Mouse (Mus musculus): Measurements from ENCODE around the gene Gm26602.
"Not testable (repeated sequence)": the region's sequence is repeated elsewhere in the genome, so short reads cannot be mapped to it uniquely, and the experiment has no call there.

Gene Gm26602

DNA sequence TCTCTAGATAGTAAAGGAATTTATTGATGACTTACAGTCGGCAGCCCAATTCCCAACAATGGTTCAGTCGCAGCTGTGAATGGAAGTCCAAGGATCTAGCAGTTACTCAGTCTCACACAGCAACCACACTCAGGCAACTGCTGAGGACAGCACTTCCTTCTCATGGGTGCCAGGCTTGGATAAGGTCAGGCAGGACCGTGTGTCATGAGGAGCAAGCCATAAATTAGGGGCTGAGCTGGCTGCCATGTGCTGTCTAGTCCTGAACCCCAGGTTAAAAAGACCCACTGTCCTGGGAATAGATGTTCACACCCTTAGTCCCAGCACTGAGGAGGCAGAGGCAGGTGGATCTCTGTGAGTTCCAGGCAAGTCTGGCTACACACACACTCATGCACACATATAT is 25.7 kb upstream of the Gm26602 start:
- not testable (repeated sequence) for DNase-seq (ENCODE audit: low read depth, low spot score)

DNA sequence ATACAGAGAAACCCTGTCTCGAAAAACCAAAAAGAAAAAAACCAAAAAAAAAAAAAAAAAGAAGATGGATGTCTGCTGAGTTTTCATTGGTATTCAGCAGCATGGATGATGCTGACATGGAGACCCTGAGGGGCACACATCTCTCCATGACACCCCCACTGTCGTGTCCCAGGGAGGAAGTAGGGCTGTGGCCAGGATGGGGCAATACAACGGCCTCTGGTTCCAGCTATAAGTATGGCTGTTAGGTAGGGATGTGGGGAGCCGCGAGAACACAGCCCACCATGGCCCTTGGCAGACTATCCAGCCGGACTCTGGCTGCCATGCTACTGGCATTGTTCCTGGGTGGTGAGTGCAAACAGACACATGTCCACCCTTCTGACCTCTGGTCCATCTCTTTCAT is 24.6 kb upstream of the Gm26602 start, which contains the start of gene Elane:
Gene Elane (plus strand): TSS at position 194 of the 400 bp plus-strand sequence.
- no peak for DNase-seq (ENCODE audit: low read depth, low spot score)

DNA sequence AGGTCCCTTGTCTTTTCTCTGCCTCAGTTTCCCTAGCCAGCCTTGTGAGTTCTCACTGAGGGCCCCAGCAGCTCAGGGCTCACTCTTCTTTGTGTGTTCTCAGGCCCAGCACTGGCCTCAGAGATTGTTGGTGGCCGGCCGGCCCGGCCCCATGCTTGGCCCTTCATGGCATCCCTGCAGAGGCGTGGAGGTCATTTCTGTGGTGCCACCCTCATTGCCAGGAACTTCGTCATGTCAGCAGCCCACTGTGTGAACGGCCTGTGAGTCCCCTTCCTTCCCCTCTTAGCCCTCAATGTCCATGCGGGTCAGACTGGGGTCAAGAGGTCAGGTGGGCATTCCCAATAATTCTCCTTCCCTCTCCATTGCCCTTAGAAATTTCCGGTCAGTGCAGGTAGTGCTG is 24.0 kb upstream of the Gm26602 start:
- DNase-seq (ENCODE audit: low read depth, low spot score), result no peak

- no peak for DNase-seq (ENCODE audit: low read depth, low spot score)
Observed at GRCm38 (mm10) chr10:79889386-79889785, 21.3 kb upstream of the Gm26602 start.

GRCm38 (mm10) chr10:79890670-79891069 is 20.0 kb upstream of the Gm26602 start, which contains the start of gene Cfd:
Gene Cfd (plus strand): TSS chr10:79890853.
- no peak for DNase-seq (ENCODE audit: low read depth, low spot score)

GRCm38 (mm10) chr10:79892451-79893118 is 18.1 kb upstream of the Gm26602 start:
- peak; percentile 58 for DNase-seq (ENCODE audit: low read depth, low spot score)

- no peak for DNase-seq (ENCODE audit: low read depth, low spot score)
Observed at GRCm38 (mm10) chr10:79896306-79896705, 14.3 kb upstream of the Gm26602 start.

GRCm38 (mm10) chr10:79896814-79897213 is 13.8 kb upstream of the Gm26602 start:
- DNase-seq (ENCODE audit: low read depth, low spot score), result no peak

GRCm38 (mm10) chr10:79897316-79898245 is 13.1 kb upstream of the Gm26602 start:
- DNase-seq (ENCODE audit: low read depth, low spot score), result no peak

DNA sequence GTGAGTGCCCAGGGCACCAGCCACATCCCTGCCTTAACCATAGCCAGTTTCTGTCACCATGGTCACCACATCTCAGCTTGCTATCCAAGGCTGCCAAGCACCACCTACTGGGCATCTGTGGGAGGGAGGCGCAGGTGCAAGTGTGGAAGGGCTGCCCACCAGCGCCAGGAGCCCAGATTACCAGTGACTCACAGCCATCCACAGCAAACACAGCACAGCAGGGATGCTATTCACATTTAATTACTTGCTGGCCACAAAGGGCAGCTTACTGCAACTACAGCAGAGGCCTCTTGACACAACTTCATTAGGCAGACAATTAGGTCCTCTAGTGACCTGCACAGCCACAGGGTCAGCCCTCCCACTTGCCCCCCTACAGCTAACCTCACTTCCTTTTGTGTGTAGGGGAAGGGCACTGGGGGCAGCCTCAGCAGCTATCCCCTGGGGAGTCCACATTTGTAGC is 9.7 kb upstream of the Gm26602 start:
- DNase-seq (ENCODE audit: low read depth, low spot score), result no peak

- DNase-seq (ENCODE audit: low read depth, low spot score), result no peak
Observed at GRCm38 (mm10) chr10:79906712-79907111, 3.9 kb upstream of the Gm26602 start.

DNA sequence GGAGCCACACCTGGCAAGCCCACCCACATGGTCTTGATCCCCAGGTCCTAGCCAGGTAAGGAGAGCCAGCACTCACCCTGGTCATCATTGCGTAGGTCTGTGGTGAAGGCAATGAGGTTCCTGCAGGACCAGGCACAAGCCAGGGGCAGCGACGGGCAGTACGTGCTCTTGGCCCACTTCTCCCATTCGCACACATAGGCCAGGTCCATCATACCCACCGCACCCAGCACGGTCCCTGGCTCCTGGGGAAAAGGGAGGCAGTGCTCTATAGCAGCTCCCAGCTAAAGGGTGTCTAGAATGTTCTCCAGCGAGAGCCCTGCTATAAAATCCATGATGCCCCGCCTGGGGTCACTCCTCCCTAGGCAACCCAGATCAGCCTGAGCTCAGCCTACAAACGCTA is 3.2 kb upstream of the Gm26602 start:
- no peak for DNase-seq (ENCODE audit: low read depth, low spot score)

- DNase-seq (ENCODE audit: low read depth, low spot score), result peak; percentile 84
Observed at GRCm38 (mm10) chr10:79908167-79909091, 2.2 kb upstream of the Gm26602 start, which contains the start of gene Med16. Gene Med16 (minus strand): TSS chr10:79908923.

- no peak for DNase-seq (ENCODE audit: low read depth, low spot score)
Observed at GRCm38 (mm10) chr10:79909092-79909922, 1.3 kb upstream of the Gm26602 start.

DNA sequence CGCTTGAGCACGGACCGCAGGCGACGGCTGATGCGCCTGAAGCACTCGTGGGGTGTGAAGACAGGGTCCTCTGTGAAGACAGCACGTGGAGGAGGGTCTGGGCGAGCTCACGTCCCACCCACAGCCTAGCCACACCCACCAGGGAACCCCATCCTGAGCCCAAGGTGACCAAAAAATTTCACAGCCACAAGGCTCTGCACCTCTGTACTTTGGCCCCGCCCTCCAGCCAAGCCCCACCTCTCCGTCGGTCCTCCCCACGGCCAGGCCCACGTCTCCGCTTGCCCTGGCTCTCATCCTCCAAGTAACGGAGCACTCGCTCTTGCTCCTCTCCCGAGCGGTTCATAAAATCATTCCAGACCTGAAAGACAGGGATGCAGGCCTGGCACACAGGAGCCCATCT is 1.8 kb downstream of the Gm26602 start:
- DNase-seq (ENCODE audit: low read depth, low spot score), result no peak

- DNase-seq (ENCODE audit: low read depth, low spot score), result no peak
Observed at GRCm38 (mm10) chr10:79914131-79914947, 3.7 kb downstream of the Gm26602 start.

DNA sequence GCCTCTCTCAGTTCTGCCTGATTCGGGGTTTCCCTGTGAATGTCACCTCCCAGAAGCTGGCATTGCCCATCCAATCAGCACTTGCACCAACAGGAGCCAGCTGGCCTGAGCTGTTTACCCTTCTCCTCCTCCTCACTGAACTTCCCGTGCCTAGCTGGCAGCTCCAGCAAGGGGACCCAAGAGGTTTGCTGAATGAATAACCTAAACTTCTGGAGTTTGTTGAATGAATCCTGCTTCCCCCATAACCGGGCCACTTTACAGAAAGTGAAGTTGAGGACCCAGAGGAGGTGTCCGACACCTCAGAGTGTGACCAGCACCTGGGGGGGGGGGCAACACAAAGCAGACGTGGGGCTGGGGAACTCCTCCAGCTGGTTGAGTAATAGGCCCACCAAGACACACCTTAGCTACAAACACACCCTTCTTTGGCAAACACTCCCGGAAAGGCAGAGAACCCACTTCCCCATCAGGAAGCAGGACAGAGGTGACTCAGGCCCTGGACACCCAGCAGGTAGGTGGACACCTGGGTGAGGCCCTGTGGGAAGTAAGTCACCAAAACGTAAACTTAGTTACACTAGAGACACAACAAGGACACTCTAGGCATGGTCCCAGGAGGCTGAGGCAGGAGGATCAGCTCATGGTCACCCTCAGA is 4.4 kb downstream of the Gm26602 start:
- DNase-seq (ENCODE audit: low read depth, low spot score), result no peak

- no peak for DNase-seq (ENCODE audit: low read depth, low spot score)
Observed at GRCm38 (mm10) chr10:79916081-79916480, 5.4 kb downstream of the Gm26602 start.
